Mouse (Mus musculus): Measurements from ENCODE around the gene Vti1a. TPM values are rescaled to one million over a fixed set of nuclear protein-coding genes. Genes with fewer than 3 reads are reported as not detected.

The Vti1a gene
- polyA plus RNA-seq, 1 experiment from 2014 or later, result 19.4 TPM

DNA sequence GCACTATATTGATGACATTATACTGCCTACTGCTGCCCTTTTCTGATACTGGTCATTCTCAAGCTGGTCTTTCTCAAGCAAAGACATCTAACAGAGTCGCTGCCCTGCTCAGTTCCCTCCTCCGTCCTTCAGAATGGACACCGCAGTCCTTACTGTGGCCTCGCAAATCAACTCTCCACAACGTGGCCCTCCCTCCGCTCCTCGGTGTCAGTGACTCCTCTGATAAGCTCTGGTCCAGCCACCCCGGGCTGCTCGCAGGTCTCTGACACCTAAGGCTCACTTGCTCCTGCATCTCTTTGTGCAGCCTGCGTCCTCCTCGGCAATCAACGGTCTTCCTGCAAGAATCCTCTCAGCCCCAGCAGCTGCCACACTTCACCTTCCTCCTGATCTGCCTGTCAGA is 243.2 kb downstream of the Vti1a start:
- Histone ChIP-seq H3K27ac (replicated peaks) (no peak overlapping the region), H3K4me1 (replicated peaks; ENCODE audit: control insufficient read depth, insufficient read depth) (no peaks in the 10 kb centered on the region), H3K9me3 (ENCODE audit: control insufficient read depth, low read length) (no peaks in the 10 kb centered on the region), H3K9ac (ENCODE audit: low read length) (no peak overlapping the region), H3K4me2 (replicated peaks; ENCODE audit: low read depth) (no peak overlapping the region), H3K4me3 (ENCODE audit: low read depth, low read length) (no peak overlapping the region), H3K36me3 (ENCODE audit: control insufficient read depth, insufficient read depth, low read length) (no peaks in the 10 kb centered on the region), H3K27me3 (ENCODE audit: control insufficient read depth, insufficient read depth, low read length) (no peaks in the 10 kb centered on the region)
- DNase-seq (ENCODE audit: low spot score) (no peak), ATAC-seq (ENCODE audit: low FRiP score, low TSS enrichment) (no peak)
- 75% methylated on average over 12 of the region's 12 CpGs for whole genome bisulfite sequencing
- TF ChIP-seq CTCF (IDR thresholded peaks at IDR 0.05; ENCODE audit: low read depth) (no peak), EP300 (optimal IDR thresholded peaks at IDR 0.05) (no peak)

DNA sequence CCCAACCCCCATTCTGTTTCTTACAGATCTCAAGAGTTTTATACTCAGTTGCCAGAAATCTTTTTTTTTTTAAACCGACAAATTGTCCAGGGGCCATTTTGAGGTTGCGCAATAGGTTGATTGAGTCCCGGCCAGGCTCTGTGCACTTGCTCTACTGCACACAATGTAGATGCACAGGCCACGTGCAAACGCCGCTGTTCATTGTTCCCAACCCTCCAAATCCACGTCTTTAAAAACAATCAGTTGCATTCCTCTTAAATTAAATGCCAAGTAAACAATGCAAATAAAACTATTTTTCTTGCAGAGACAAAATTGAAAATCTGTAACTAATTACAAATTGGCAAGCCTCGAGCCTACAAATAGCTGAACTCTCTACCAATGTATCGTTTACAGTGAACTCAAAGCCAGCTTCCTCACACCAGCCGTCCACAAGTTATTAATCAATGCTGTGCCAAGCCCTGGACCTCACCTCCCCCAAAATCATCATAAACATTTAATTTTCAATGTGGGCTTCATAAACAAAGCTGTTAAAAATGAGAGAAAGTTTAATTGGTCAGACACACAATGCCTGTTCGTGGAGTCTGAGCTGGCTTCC is 244.1 kb downstream of the Vti1a start:
- no peak overlapping the region for H3K4me2 ChIP-seq (replicated peaks; ENCODE audit: low read depth)
- ATAC-seq (ENCODE audit: low FRiP score, low TSS enrichment) (no peak), DNase-seq (ENCODE audit: low spot score) (no peak)
- TF ChIP-seq CTCF (IDR thresholded peaks at IDR 0.05; ENCODE audit: low read depth), result no peak
- no peak for TF ChIP-seq EP300 (optimal IDR thresholded peaks at IDR 0.05)
- no peaks in the 10 kb centered on the region for H3K36me3 ChIP-seq (ENCODE audit: control insufficient read depth, insufficient read depth, low read length)
- no peaks in the 10 kb centered on the region for H3K4me1 ChIP-seq (replicated peaks; ENCODE audit: control insufficient read depth, insufficient read depth)
- 69% methylated on average over 11 of the region's 11 CpGs for WGBS
- no peaks in the 10 kb centered on the region for H3K27me3 ChIP-seq (ENCODE audit: control insufficient read depth, insufficient read depth, low read length)
- no peak overlapping the region for H3K4me3 ChIP-seq (ENCODE audit: low read depth, low read length)
- H3K9me3 ChIP-seq (ENCODE audit: control insufficient read depth, low read length), result no peaks in the 10 kb centered on the region
- no peak overlapping the region for H3K9ac ChIP-seq (ENCODE audit: low read length)
- H3K27ac ChIP-seq (replicated peaks), result no peak overlapping the region

GRCm38 (mm10) chr19:55561469-55561868 is 245.4 kb downstream of the Vti1a start:
- TF ChIP-seq EP300 (optimal IDR thresholded peaks at IDR 0.05), result no peak
- Histone ChIP-seq H3K36me3 (ENCODE audit: control insufficient read depth, insufficient read depth, low read length) (no peaks in the 10 kb centered on the region), H3K27ac (replicated peaks) (no peak overlapping the region), H3K4me3 (ENCODE audit: low read depth, low read length) (no peak overlapping the region), H3K27me3 (ENCODE audit: control insufficient read depth, insufficient read depth, low read length) (no peaks in the 10 kb centered on the region), H3K4me2 (replicated peaks; ENCODE audit: low read depth) (no peak overlapping the region), H3K9me3 (ENCODE audit: control insufficient read depth, low read length) (no peaks in the 10 kb centered on the region), H3K4me1 (replicated peaks; ENCODE audit: control insufficient read depth, insufficient read depth) (no peaks in the 10 kb centered on the region), H3K9ac (ENCODE audit: low read length) (no peak overlapping the region)
- ATAC-seq (ENCODE audit: low FRiP score, low TSS enrichment) (no peak), DNase-seq (ENCODE audit: low spot score) (no peak)
- WGBS, result 89% methylated on average over 10 of the region's 10 CpGs

- Histone ChIP-seq H3K36me3 (ENCODE audit: control insufficient read depth, insufficient read depth, low read length) (no peaks in the 10 kb centered on the region), H3K27ac (replicated peaks) (no peak overlapping the region), H3K9ac (ENCODE audit: low read length) (no peak overlapping the region), H3K27me3 (ENCODE audit: control insufficient read depth, insufficient read depth, low read length) (no peaks in the 10 kb centered on the region), H3K9me3 (ENCODE audit: control insufficient read depth, low read length) (no peaks in the 10 kb centered on the region), H3K4me1 (replicated peaks; ENCODE audit: control insufficient read depth, insufficient read depth) (no peaks in the 10 kb centered on the region), H3K4me2 (replicated peaks; ENCODE audit: low read depth) (no peak overlapping the region), H3K4me3 (ENCODE audit: low read depth, low read length) (no peak overlapping the region)
- ATAC-seq (ENCODE audit: low FRiP score, low TSS enrichment), result no peak
- TF ChIP-seq CTCF (IDR thresholded peaks at IDR 0.05; ENCODE audit: low read depth) (no peak), EP300 (optimal IDR thresholded peaks at IDR 0.05) (no peak)
- whole genome bisulfite sequencing, result 63% methylated on average over 14 of the region's 14 CpGs
- DNase-seq (ENCODE audit: low spot score), result no peak
These were observed 246.5 kb downstream of the Vti1a start for GRCm38 (mm10) chr19:55562487-55563147.

GRCm38 (mm10) chr19:55563148-55563651 is 247.1 kb downstream of the Vti1a start:
- no peaks in the 10 kb centered on the region for H3K36me3 ChIP-seq (ENCODE audit: control insufficient read depth, insufficient read depth, low read length)
- H3K4me2 ChIP-seq (replicated peaks; ENCODE audit: low read depth), result no peak overlapping the region
- WGBS, result 56% methylated on average over 15 of the region's 15 CpGs
- TF ChIP-seq EP300 (optimal IDR thresholded peaks at IDR 0.05) (no peak), CTCF (IDR thresholded peaks at IDR 0.05; ENCODE audit: low read depth) (no peak)
- H3K9ac ChIP-seq (ENCODE audit: low read length), result no peak overlapping the region
- no peaks in the 10 kb centered on the region for H3K4me1 ChIP-seq (replicated peaks; ENCODE audit: control insufficient read depth, insufficient read depth)
- no peaks in the 10 kb centered on the region for H3K27me3 ChIP-seq (ENCODE audit: control insufficient read depth, insufficient read depth, low read length)
- H3K9me3 ChIP-seq (ENCODE audit: control insufficient read depth, low read length), result no peaks in the 10 kb centered on the region
- H3K4me3 ChIP-seq (ENCODE audit: low read depth, low read length), result no peak overlapping the region
- no peak for DNase-seq (ENCODE audit: low spot score)
- no peak overlapping the region for H3K27ac ChIP-seq (replicated peaks)
- no peak for ATAC-seq (ENCODE audit: low FRiP score, low TSS enrichment)

Data from stomach, postnatal 0 days (tissue).